Mouse (Mus musculus) liver, embryonic 14.5 days (tissue): ENCODE data around the gene Rpgrip1l. TPM values are rescaled to one million over a fixed set of nuclear protein-coding genes. Genes with fewer than 3 reads are reported as not detected.

ENCODE experiments used
- ATAC-seq: fragments of 200-750 bp; cut with Nextera tagmentation; 2 replicates; pipeline ENCODE4 v1.8.0; 2017; ENCODE audit warnings: moderate number of reproducible peaks, mild to moderate bottlenecking, moderate library complexity; ENCODE audit not compliant: insufficient read depth
- DNase-seq, 3 experiments: peaks; one replicate each; pipeline ENCODE4 v3.0.0-alpha.2; 2012 to 2013; ENCODE audit warnings: low read depth in 3 of 3, low spot score in 3 of 3
- H3K27ac ChIP-seq: fragments of 300-500 bp; sonication (generic); 2 replicates; pipeline ENCODE4 v1.5.1; 2014; ENCODE audit warnings: moderate library complexity, mild to moderate bottlenecking, control low read depth, inconsistent platforms
- H3K27me3 ChIP-seq: fragments of 300-500 bp; sonication (generic); 2 replicates; pipeline ENCODE4 v1.6.1; 2014; ENCODE audit warnings: mild to moderate bottlenecking, low read length, moderate library complexity; ENCODE audit not compliant: control insufficient read depth, insufficient read depth
- H3K36me3 ChIP-seq: fragments of 300-500 bp; sonication (generic); replicated peaks from 2 replicates; pipeline ENCODE4 v1.6.1; 2014; ENCODE audit warnings: low read depth; ENCODE audit not compliant: control insufficient read depth, insufficient read depth
- H3K4me1 ChIP-seq, 2 experiments: fragments of 200-500 bp in 1 of 2; fragments of 300-500 bp in 1 of 2; sonication (generic) in 1 of 2; replicated peaks; 2 replicates each; pipeline ENCODE4 v1.6.1; 2012 to 2014; ENCODE audit warnings: antibody characterized with exemption in 1 of 2, inconsistent platforms in 1 of 2, low read length in 1 of 2; ENCODE audit not compliant: control insufficient read depth in 2 of 2, insufficient read depth in 2 of 2
- H3K4me2 ChIP-seq: fragments of 300-500 bp; sonication (generic); 2 replicates; pipeline ENCODE4 v1.6.1; 2014; ENCODE audit warnings: low read depth, mild to moderate bottlenecking, control low read depth, moderate library complexity
- H3K4me3 ChIP-seq, 2 experiments: fragments of 200-500 bp in 1 of 2; fragments of 300-500 bp in 1 of 2; sonication (generic) in 1 of 2; 2 replicates each; pipeline ENCODE4 v1.5.1; 2012 to 2014; ENCODE audit warnings: low read depth in 2 of 2, low read length in 2 of 2, mild to moderate bottlenecking in 2 of 2, control low read depth in 1 of 2, inconsistent platforms in 1 of 2, moderate library complexity in 1 of 2; ENCODE audit not compliant: insufficient read depth in 1 of 2
- H3K9ac ChIP-seq: fragments of 300-500 bp; sonication (generic); replicated peaks from 2 replicates; pipeline ENCODE4 v1.6.1; 2014; ENCODE audit warnings: mild to moderate bottlenecking, control low read depth, moderate library complexity
- H3K9me3 ChIP-seq: fragments of 300-500 bp; sonication (generic); 2 replicates; pipeline ENCODE4 v1.6.1; 2016; ENCODE audit warnings: low read length, mixed read lengths; ENCODE audit not compliant: control insufficient read depth
- CTCF ChIP-seq: IDR thresholded peaks from 2 replicates; pipeline ENCODE4 v1.5.1; 2016; ENCODE audit warnings: antibody characterized with exemption, low read depth, control low read depth
- EP300 ChIP-seq: IDR thresholded peaks from 2 replicates; pipeline ENCODE4 v1.6.1; 2016; ENCODE audit warnings: antibody characterized with exemption, low read depth
- WGBS: fragments of 180-500 bp; shearing (Covaris S2); extraction: QIAGEN DNeasy Blood & Tissue Kit; methylation state at CpG from one replicate; pipeline ENCODE4 v1.1.7; 2014; ENCODE audit not compliant: insufficient replicate concordance; 5-methylcytosine and 5-hydroxymethylcytosine counted together
- polyA plus RNA-seq, 2 experiments: library from polyadenylated mRNA; depleted of rRNA in 1 of 2; stranded (reverse) in 1 of 2; unstranded in 1 of 2; fragments of >200 nt; fragmentation: Nextera tagmentation in 1 of 2; extraction: Ambion mirVana in 1 of 2; gene quantifications; 2 replicates each; pipeline versions ENCODE4 v1.2.1 to v1.2.3; 2012 to 2014

Rpgrip1l gene
- polyA plus RNA-seq, 2 experiments: 1.1 to 3.3 TPM

- no peak overlapping the region for H3K4me3 ChIP-seq
- no peak for TF ChIP-seq CTCF
- TF ChIP-seq EP300: no peak
- H3K4me2 ChIP-seq: no peak overlapping the region
- WGBS: 64% methylated on average over 4 of the region's 4 CpGs
- H3K4me1 ChIP-seq: no peaks in the 10 kb centered on the region; a peak in 1 of 4 replicates
- no peaks in the 10 kb centered on the region for H3K27me3 ChIP-seq
- no peak for DNase-seq
- no peak overlapping the region for H3K9ac ChIP-seq
- no peak for ATAC-seq
- H3K36me3 ChIP-seq: no peaks in the 10 kb centered on the region
- H3K27ac ChIP-seq: no peak overlapping the region
- H3K9me3 ChIP-seq: no peaks in the 10 kb centered on the region
Measured at GRCm38 (mm10) chr8:91245821-91246454, 67.1 kb downstream of the Rpgrip1l start.

- Histone ChIP-seq H3K9me3 (no peaks in the 10 kb centered on the region), H3K4me3 (no peak overlapping the region), H3K36me3 (no peaks in the 10 kb centered on the region), H3K27ac (no peak overlapping the region), H3K4me1 (no peaks in the 10 kb centered on the region), H3K4me2 (no peak overlapping the region), H3K27me3 (no peaks in the 10 kb centered on the region), H3K9ac (no peak overlapping the region)
- WGBS: 59% methylated on average over 1 of the region's 1 CpGs
- TF ChIP-seq CTCF (no peak), EP300 (no peak)
- no peak for ATAC-seq
- no peak for DNase-seq
Measured at GRCm38 (mm10) chr8:91242721-91243120, 70.3 kb downstream of the Rpgrip1l start.

GRCm38 (mm10) chr8:91241873-91242519 lies 71.1 kb downstream of the Rpgrip1l start:
- no peak overlapping the region for H3K9ac ChIP-seq
- H3K27ac ChIP-seq: no peak overlapping the region
- whole genome bisulfite sequencing: 47% methylated on average over 8 of the region's 8 CpGs
- H3K9me3 ChIP-seq: no peaks in the 10 kb centered on the region
- H3K27me3 ChIP-seq: no peaks in the 10 kb centered on the region
- no peak for ATAC-seq
- no peaks in the 10 kb centered on the region for H3K36me3 ChIP-seq
- no peak overlapping the region for H3K4me3 ChIP-seq
- no peaks in the 10 kb centered on the region for H3K4me1 ChIP-seq
- H3K4me2 ChIP-seq: no peak overlapping the region
- no peak for DNase-seq
- TF ChIP-seq CTCF: no peak
- TF ChIP-seq EP300: no peak

- TF ChIP-seq EP300 (no peak), CTCF (no peak)
- Histone ChIP-seq H3K9me3 (no peaks in the 10 kb centered on the region), H3K4me2 (no peak overlapping the region), H3K9ac (no peak overlapping the region), H3K27me3 (no peaks in the 10 kb centered on the region), H3K4me1 (no peaks in the 10 kb centered on the region), H3K4me3 (no peak overlapping the region), H3K36me3 (no peaks in the 10 kb centered on the region), H3K27ac (no peak overlapping the region)
- ATAC-seq (no peak), DNase-seq (no peak)
- whole genome bisulfite sequencing: 67% methylated on average over 5 of the region's 5 CpGs
Measured at GRCm38 (mm10) chr8:91241371-91241770, 71.7 kb downstream of the Rpgrip1l start.

GRCm38 (mm10) chr8:91237191-91237590 lies 75.9 kb downstream of the Rpgrip1l start:
- no peak for ATAC-seq
- Histone ChIP-seq H3K9me3 (no peaks in the 10 kb centered on the region), H3K27ac (no peak overlapping the region), H3K4me2 (no peak overlapping the region), H3K4me1 (no peaks in the 10 kb centered on the region), H3K4me3 (no peak overlapping the region), H3K36me3 (no peaks in the 10 kb centered on the region), H3K27me3 (no peaks in the 10 kb centered on the region), H3K9ac (no peak overlapping the region)
- no peak for DNase-seq
- 60% methylated on average over 2 of the region's 2 CpGs for WGBS
- TF ChIP-seq EP300 (no peak), CTCF (no peak)
